Mouse (Mus musculus): Measurements from ENCODE around the gene Ddx41. TPM values are rescaled to one million over a fixed set of nuclear protein-coding genes. Genes with fewer than 3 reads are reported as not detected.
"Not testable (repeated sequence)": the region's sequence is repeated elsewhere in the genome, so short reads cannot be mapped to it uniquely, and the experiment has no call there.

The Ddx41 gene
- polyA plus RNA-seq (2015; fragmentation: Nextera tagmentation; extraction: Ambion mirVana), result 56.1 and 56.7 TPM in 2 replicates

DNA sequence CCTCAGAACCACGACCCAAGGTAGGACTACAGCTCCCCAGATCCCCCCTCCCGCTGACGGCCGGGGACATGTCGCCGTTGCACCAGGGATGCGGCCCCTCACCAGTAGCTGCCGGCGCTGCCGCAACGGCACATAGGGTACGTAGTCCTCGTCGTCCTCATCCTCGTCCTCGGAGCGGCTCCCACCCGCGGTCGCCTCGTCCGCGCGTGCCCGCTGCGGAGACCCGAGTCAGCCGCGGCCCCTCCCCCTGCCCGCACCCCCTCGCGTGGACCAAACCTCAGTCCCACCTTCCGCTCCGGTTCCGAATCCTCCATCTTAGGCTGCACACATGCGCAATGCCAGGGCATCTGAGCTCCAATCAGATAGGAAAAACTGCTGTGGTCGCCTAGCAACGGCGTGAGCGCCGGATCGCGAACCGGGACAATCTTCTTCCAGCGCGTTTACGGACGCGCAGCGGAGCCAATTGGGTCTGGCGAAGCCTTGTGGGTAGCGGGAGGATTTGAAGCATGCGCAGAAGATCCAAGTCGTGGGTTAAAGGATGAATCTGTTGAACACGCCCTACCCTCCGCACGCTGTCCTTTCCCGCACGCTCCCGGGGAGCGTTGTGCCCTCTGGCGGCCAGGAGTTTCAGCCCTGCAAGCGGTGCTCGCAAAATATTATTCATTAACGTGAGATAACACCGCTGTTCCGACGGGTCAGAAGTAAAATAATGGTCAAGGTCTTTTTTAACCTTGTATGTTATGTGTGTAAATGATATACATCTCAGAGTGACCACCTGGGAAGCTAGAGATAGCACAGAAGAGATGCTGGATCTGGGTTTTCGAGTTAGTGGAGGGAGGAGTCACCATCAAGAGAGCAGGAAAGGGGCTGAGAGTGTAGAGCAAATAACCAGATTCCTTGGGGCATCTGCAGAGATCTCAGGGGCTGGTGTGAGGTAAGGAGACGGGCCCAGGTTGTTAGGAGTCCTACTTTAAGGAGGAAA is at the start of gene Ddx41:
Gene Ddx41, minus strand, starts transcription at position 465 of the 982 bp plus-strand sequence.
- H3K4me1 ChIP-seq, result peaks cover 15% of the 10 kb centered on the region
- WGBS, result under 1% methylated on average over 70 of the region's 70 CpGs
- peak within 1 kb of the TSS; percentile 72 for H3K27ac ChIP-seq
- H3K27me3 ChIP-seq, result no peaks in the 10 kb centered on the region
- peaks cover 71% of the 10 kb centered on the region for H3K36me3 ChIP-seq
- H3K9me3 ChIP-seq, result no peaks in the 10 kb centered on the region
- peak; percentile 96 for ATAC-seq (ENCODE audit: insufficient number of reproducible peaks, low FRiP score, low TSS enrichment, low read depth)
- peak within 1 kb of the TSS; percentile 87 for H3K9ac ChIP-seq
- H3K4me2 ChIP-seq, result peak within 1 kb of the TSS; percentile 91
- peak within 1 kb of the TSS; percentile 83 for H3K4me3 ChIP-seq

DNA sequence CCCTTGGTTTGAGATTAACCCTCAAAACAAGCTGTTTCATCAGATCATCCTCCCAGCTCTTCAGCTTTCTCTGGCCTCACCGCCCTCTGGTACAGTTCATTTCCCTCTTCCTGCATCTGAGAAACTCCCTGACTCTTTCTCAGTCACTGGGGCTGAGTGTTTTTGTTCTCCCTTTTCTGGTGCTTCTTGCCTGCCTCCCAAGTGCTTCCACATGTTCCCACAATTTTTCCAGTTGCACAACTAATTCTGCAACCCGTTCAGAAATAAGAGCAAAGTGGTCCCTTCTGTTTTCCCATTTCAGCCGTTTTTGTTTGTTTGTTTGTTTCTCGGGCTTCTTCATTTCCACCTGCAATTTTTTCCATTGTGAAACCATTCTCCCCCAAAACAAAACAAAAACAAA is 41.6 kb upstream of the Ddx41 start:
- no peak overlapping the region for H3K27ac ChIP-seq
- H3K36me3 ChIP-seq, result no peaks in the 10 kb centered on the region
- H3K4me3 ChIP-seq, result no peak overlapping the region
- no peaks in the 10 kb centered on the region for H3K4me1 ChIP-seq
- 79% methylated on average over 4 of the region's 4 CpGs for WGBS
- H3K4me2 ChIP-seq, result no peak overlapping the region
- 0 out of 2 replicates have a peak, but pooled peaks cover 3% of the 10 kb centered on the region for H3K27me3 ChIP-seq
- no peak overlapping the region for H3K9ac ChIP-seq
- ATAC-seq (ENCODE audit: insufficient number of reproducible peaks, low FRiP score, low TSS enrichment, low read depth), result no peak
- no peaks in the 10 kb centered on the region for H3K9me3 ChIP-seq

DNA sequence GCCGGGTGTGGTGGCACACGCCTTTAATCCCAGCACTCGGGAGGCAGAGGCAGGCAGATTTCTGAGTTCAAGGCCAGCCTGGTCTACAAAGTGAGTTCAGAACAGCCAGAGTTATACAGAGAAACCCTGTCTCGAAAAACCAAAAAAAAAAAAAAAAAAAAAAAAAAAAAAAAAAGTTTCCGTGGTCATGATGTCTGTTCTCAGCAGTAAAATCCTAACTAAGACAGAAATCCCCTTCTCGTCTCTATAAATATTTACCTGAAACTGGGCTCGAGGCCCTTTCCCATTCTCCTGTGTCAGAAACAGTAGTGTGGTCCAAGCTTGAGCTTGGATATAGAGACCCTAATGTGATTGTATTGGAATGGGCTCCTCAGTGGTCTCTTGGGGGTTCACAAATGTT is 40.4 kb upstream of the Ddx41 start:
- ATAC-seq (ENCODE audit: insufficient number of reproducible peaks, low FRiP score, low TSS enrichment, low read depth); H3K9me3 ChIP-seq; H3K4me1 ChIP-seq; H3K9ac ChIP-seq; H3K4me2 ChIP-seq; H3K4me3 ChIP-seq; H3K27me3 ChIP-seq; H3K27ac ChIP-seq; H3K36me3 ChIP-seq: not testable (repeated sequence)
- 81% methylated on average over 7 of the region's 7 CpGs for WGBS

DNA sequence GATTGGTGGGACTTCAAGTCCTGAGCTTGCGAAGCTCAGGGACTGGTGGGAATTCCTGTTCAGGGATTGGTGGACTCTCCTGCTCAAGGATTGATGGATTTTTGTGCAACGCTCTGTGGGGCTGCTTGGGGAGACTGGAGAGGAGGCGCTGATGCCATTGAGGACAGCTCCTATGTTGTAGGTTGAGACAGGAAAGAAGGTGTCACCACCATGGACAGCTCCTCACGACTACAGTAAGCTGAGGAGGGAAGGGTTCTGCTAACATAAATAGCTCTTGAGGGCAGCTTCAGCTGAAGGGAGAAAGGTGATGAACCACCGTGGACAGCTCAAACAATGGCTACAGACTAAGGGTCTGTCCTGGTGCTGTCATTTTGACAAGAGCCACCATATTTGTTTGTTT is 39.5 kb upstream of the Ddx41 start:
- no peaks in the 10 kb centered on the region for H3K36me3 ChIP-seq
- H3K27ac ChIP-seq, result no peak overlapping the region
- no peak overlapping the region for H3K9ac ChIP-seq
- peaks cover 5% of the 10 kb centered on the region; the same call in 1 of the 2 replicates for H3K4me1 ChIP-seq
- WGBS, result 60% methylated on average over 5 of the region's 5 CpGs
- no peak overlapping the region for H3K4me2 ChIP-seq
- no peaks in the 10 kb centered on the region for H3K9me3 ChIP-seq
- no peaks in the 10 kb centered on the region for H3K27me3 ChIP-seq
- ATAC-seq (ENCODE audit: insufficient number of reproducible peaks, low FRiP score, low TSS enrichment, low read depth), result no peak
- no peak overlapping the region for H3K4me3 ChIP-seq

DNA sequence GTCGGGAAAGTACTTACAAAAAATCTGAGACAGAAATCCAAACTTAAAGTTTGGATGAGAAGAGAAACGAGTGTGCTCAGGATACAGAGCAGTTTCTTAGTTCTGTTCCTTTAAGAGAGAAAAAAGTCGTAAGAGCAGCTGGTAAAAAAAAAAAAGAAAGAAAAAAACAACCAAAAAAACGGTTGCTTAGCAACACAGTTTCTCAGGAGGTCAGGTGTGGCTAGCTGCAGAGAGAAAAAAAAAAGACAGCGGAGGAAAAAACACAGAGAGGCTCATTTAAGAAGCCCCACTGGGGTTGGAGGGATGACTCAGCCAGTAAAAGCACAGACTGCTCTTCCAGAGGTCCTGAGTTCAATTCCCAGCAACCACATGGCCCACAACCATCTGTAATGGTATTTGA is 37.9 kb upstream of the Ddx41 start:
- Histone ChIP-seq H3K4me2 (no peak overlapping the region), H3K9ac (no peak overlapping the region), H3K27me3 (no peaks in the 10 kb centered on the region), H3K27ac (no peak overlapping the region), H3K4me1 (peaks cover 13% of the 10 kb centered on the region), H3K36me3 (0 out of 2 replicates have a peak, but pooled peaks cover under 1% of the 10 kb centered on the region), H3K4me3 (no peak overlapping the region), H3K9me3 (no peaks in the 10 kb centered on the region)
- WGBS, result 58% methylated on average over 5 of the region's 5 CpGs
- ATAC-seq (ENCODE audit: insufficient number of reproducible peaks, low FRiP score, low TSS enrichment, low read depth), result no peak

DNA sequence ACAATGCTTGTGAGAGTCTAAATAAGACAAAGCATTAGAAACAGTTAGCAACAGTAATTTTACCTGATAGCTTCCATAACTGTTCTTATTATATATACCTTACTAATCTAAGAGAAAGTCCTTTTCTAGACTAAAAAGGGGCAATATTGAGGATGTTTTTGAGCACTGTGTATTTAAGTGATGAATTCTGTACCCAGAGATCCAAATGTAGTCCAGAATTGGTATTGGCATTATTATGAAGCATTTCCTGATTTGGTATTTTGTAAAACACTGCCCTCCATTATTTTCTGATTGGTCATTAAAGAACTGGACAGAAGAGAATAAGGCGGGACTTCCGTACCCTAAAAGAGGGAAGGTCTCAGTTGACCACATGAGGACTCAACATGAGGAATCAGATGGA is 37.0 kb upstream of the Ddx41 start, which contains the start of gene Tmed9:
Gene Tmed9, plus strand, starts transcription at position 301 of the 400 bp plus-strand sequence.
- H3K4me3 ChIP-seq, result no peak within 1 kb of the TSS

DNA sequence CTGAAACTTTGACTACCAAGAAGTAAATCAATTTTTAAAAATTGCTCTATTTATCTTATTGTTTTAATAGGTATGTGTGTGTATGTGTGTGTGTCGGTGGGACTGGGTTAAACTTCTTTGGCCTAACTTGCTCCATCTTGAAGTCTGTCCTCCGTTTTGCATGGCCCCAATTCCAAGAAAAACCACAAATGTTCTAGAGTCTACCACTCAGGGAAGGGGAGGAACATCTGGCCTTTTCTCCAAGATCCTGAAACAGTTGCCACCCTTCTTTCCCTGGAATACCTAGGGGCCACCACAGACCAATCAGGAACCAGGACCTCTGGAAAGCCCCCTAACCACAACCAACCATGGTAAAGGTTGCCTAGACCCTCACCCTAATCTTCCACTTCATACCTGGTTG is 35.5 kb upstream of the Ddx41 start:
- Histone ChIP-seq H3K9me3 (no peaks in the 10 kb centered on the region), H3K4me3 (no peak overlapping the region), H3K27ac (no peak overlapping the region), H3K4me2 (no peak overlapping the region), H3K36me3 (0 out of 2 replicates have a peak, but pooled peaks cover 10% of the 10 kb centered on the region), H3K9ac (no peak overlapping the region), H3K4me1 (peaks cover 18% of the 10 kb centered on the region), H3K27me3 (no peaks in the 10 kb centered on the region)
- no peak for ATAC-seq (ENCODE audit: insufficient number of reproducible peaks, low FRiP score, low TSS enrichment, low read depth)
- 76% methylated on average over 2 of the region's 2 CpGs for WGBS

More for the DNA sequence above, 37.0 kb upstream of the Ddx41 start, which contains the start of gene Tmed9:
- Histone ChIP-seq H3K9ac (no peak within 1 kb of the TSS), H3K4me2 (no peak within 1 kb of the TSS), H3K27ac (no peak within 1 kb of the TSS), H3K36me3 (0 out of 2 replicates have a peak, but pooled peaks cover 3% of the 10 kb centered on the region), H3K9me3 (no peaks in the 10 kb centered on the region), H3K4me1 (peaks cover 18% of the 10 kb centered on the region), H3K27me3 (no peaks in the 10 kb centered on the region)
- no peak for ATAC-seq (ENCODE audit: insufficient number of reproducible peaks, low FRiP score, low TSS enrichment, low read depth)
- 98% methylated on average over 2 of the region's 2 CpGs for WGBS

DNA sequence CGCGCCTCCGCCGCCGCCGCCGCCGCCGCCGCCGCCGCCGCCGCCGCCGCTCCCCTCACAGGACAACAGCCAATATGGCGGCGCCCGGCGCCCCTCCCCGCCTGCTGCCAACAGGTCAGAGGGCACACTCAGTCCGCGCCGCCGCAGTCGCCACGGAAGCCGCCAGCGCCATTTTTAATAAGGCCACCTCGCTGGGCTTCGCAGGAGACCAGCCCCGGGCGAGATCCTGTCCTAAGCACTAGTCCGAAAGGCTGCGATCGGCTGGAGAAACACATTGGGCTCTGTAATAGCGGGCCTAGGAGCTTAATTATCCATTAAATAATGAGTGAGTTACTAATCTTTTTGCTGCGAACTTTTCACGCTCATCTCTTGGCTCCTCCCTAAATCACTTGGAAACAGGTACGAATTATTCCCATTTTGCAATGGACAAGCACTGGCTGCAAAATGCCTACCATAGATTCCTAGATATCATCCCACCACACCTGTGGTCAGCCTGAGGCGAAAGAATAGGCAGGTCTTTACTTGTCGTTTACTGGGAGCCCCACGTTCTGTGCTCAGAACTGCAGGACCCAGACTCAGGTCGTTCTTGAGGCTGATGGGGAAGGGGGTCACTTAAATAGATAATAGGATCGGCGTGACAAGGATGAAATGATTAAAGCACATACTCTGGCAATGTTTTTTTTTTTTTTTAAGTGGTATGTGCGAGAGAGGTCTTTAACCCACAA is 34.7 kb upstream of the Ddx41 start, which contains the start of gene Fam193b:
Gene Fam193b, minus strand, starts transcription at position 94 of the 725 bp plus-strand sequence.
- Histone ChIP-seq H3K4me3 (peak within 1 kb of the TSS; percentile 92), H3K36me3 (0 out of 2 replicates have a peak, but pooled peaks cover 13% of the 10 kb centered on the region), H3K27ac (peak within 1 kb of the TSS; percentile 94), H3K4me2 (peak within 1 kb of the TSS; percentile 86), H3K9ac (peak within 1 kb of the TSS; percentile 98), H3K9me3 (no peaks in the 10 kb centered on the region), H3K4me1 (peaks cover 18% of the 10 kb centered on the region), H3K27me3 (no peaks in the 10 kb centered on the region)
- 3% methylated on average over 41 of the region's 47 CpGs for WGBS
- peak; percentile 88 for ATAC-seq (ENCODE audit: insufficient number of reproducible peaks, low FRiP score, low TSS enrichment, low read depth)

DNA sequence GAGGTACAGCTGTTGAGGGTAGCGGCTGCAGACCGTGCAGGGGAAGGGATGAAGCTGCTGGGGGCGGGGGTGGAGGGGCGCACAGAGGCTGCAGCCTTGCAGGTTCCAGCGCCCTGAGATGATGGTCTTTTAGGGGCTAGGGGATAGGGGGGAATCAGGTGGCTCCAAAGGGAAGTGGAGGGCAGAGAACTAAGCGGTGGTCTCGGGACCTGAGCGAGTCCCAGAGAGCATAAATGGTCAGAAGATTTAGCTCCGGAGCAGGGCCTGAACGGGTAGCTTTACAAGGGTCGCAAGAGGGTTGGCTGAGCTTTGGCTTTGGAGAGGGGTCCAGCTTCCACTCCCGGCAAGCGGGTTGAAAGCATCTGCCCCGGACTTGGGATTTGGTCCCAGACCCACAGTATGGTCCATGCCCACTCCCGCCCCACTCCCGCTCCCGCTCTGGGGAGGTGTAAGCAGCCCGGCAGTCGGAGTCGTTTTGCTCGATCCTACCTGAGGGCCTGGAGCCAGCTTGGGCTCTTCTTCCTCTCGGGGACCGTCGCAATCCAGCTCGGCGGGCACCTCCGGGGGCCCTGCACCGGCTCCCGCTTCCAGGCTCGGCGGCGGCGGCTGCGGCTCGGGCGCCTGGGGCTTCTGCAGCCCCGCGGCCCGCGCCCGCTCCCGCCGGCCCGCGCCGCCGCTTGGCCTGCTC is 34.0 kb upstream of the Ddx41 start:
- Histone ChIP-seq H3K9ac (peak overlapping the region; percentile 98), H3K27ac (peak overlapping the region; percentile 94), H3K4me3 (peak overlapping the region; percentile 92), H3K36me3 (0 out of 2 replicates have a peak, but pooled peaks cover 16% of the 10 kb centered on the region), H3K27me3 (no peaks in the 10 kb centered on the region), H3K9me3 (no peaks in the 10 kb centered on the region), H3K4me1 (peaks cover 18% of the 10 kb centered on the region), H3K4me2 (peak overlapping the region; percentile 86)
- ATAC-seq (ENCODE audit: insufficient number of reproducible peaks, low FRiP score, low TSS enrichment, low read depth), result peak; percentile 74
- WGBS, result under 1% methylated on average over 33 of the region's 47 CpGs

DNA sequence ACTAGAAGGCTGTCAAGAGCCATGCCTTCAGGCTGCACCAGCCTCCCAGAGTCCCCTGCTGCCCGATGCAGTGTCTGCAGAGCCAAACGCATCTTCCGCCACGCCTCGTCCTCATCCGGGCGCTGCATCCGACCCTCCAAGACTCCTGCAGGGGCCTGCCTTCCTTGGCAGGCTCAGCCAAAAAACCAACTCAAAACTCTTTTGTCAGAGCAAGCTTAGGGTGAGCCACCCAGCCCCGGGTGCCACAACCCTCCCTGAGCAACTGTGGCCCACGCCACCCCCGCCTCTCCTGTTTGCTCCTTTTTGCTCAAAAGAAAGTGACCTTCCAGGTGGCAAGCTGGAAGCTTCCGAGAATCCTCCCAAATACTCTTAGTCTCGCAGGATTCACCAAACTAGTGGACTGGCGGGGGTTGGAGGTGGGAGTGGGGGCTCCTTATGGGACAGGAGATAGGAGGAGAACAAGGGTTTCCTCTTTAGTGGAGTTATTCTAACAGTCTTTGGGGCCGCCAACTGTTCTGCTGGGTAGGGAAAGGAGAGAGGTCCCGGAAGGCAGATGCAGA is 33.3 kb upstream of the Ddx41 start:
- H3K27ac ChIP-seq, result peak overlapping the region; percentile 94
- no peaks in the 10 kb centered on the region for H3K9me3 ChIP-seq
- WGBS, result 6% methylated on average over 16 of the region's 16 CpGs
- H3K4me3 ChIP-seq, result peak overlapping the region; percentile 92
- H3K4me2 ChIP-seq, result peak overlapping the region; percentile 86
- no peak for ATAC-seq (ENCODE audit: insufficient number of reproducible peaks, low FRiP score, low TSS enrichment, low read depth)
- no peaks in the 10 kb centered on the region for H3K27me3 ChIP-seq
- H3K4me1 ChIP-seq, result peaks cover 18% of the 10 kb centered on the region
- peak overlapping the region; percentile 98 for H3K9ac ChIP-seq
- H3K36me3 ChIP-seq, result 0 out of 2 replicates have a peak, but pooled peaks cover 16% of the 10 kb centered on the region

DNA sequence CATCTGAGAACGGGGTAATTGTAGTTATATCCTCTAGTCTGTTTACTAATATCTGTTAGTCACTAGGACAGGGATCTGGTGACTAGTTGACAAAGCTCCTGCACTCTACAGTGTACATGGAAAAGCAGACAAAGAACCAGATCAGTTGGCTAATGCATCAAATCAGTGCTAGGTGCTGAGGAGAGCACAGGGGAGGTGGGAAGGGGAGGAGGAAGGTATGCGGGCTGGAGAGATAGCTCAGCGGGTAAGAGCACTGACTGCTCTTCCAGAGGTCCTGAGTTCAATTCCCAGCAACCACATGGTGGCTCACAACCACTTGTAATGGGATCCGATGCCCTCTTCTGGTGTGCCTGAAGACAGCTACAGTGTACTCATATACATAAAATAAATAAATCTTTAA is 32.1 kb upstream of the Ddx41 start:
- Histone ChIP-seq H3K4me1 (peaks cover 18% of the 10 kb centered on the region), H3K36me3 (0 out of 2 replicates have a peak, but pooled peaks cover 16% of the 10 kb centered on the region)
- H3K9ac ChIP-seq; ATAC-seq (ENCODE audit: insufficient number of reproducible peaks, low FRiP score, low TSS enrichment, low read depth); H3K27me3 ChIP-seq; H3K4me2 ChIP-seq; H3K9me3 ChIP-seq; H3K4me3 ChIP-seq; H3K27ac ChIP-seq: not testable (repeated sequence)
- WGBS, result 86% methylated on average over 4 of the region's 4 CpGs

All from limb, embryonic 15.5 days (tissue).